Mouse (Mus musculus) testis, adult 2 months (tissue): ENCODE measurements at regions not wholly inside any gene's neighbourhood (a gene's known extent, or its start where the extent isn't known, plus 50 kb on each side); places are given as distances from the start of the nearest gene placed in this dataset.

Source experiments
- CTCF ChIP-seq: fragments of 200-500 bp; IDR thresholded peaks from 2 replicates; pipeline ENCODE4 v1.5.1; 2012; ENCODE audit warnings: low read depth, mild to moderate bottlenecking, inconsistent platforms, low read length, moderate library complexity; ENCODE audit not compliant: control insufficient read depth, insufficient read depth, insufficient replicate concordance
- POLR2A ChIP-seq: fragments of 200-500 bp; IDR thresholded peaks from 2 replicates; pipeline ENCODE4 v1.6.1; 2012; ENCODE audit warnings: low read depth, mild to moderate bottlenecking, inconsistent platforms, low read length, moderate library complexity; ENCODE audit not compliant: control insufficient read depth

- TF ChIP-seq CTCF (no peak), POLR2A (no peak)
Observed at GRCm38 (mm10) chr2:106553666-106554065, 139.4 kb upstream of the Mpped2 start.
